Mouse (Mus musculus): Measurements from ENCODE around the gene Inhba.

The Inhba gene

DNA sequence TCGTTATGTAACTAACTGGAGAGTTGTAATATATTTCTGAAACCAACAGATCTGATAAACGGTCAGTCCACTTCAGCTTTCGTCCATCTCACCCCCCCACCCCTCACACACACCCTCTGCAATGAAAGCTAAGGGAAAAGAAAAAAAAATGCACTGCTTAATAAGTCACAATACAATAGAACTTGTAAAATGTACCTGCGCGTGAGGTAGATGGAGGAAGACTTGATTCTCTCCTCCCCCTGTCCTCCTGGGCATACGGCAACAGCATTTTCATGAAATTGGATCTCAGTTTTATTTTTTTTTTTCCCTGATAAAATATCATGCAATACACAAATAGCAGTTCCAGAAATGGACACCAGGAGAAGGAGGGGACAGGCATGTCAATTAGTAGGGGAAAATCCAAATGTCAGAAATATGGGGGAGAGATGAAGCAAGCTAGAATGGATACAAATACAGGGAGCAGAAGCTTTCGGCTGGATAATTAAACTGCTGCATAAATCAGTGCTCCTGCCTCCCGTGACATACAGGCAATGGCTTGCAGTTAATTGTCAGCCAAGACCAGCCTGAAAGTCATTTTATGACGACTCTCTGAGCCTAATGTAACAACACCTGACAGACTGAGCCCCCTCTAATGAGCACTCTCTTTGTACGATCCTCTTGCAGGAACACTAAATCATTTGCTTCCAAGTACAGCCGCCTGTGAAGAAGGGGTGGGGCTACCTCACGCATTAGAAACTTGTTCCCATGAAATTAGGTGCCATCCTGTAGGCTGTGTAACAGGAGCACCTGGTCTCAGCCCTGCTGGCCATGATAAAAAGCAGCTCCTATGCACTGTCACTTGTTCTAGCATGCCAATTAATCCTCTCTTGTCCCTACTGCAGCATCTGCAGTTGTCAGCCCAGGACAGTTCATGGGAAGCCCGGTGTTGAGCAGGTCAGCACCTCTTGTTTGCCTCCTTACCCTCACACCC, 11.7 kb downstream of the Inhba start:
- no peak for DNase-seq (ENCODE audit: extremely low spot score)

DNA sequence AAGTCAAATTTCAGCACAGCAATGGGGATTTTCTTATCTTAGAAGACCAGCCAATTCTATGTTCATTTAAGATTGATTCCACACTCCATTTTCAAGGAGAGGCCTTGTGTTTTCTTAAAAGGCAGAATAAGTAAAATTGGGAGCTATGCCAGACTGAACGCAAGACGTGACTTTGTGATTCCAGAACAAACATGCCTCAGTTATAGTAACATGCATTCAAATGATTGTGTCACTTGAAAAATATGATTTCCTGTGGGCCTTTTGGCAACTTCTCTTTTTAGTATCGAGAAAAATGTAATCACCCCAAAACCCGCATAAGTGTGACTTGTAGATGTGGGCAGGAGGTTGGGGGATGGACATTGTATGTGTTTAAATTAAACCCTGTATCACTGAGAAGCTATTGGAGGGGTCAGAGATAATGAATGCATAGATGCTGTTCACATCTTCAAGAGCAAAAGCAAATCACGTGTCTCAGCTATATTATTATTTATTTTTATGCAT, 19.0 kb downstream of the Inhba start:
- no peak for DNase-seq (ENCODE audit: extremely low spot score)

DNA sequence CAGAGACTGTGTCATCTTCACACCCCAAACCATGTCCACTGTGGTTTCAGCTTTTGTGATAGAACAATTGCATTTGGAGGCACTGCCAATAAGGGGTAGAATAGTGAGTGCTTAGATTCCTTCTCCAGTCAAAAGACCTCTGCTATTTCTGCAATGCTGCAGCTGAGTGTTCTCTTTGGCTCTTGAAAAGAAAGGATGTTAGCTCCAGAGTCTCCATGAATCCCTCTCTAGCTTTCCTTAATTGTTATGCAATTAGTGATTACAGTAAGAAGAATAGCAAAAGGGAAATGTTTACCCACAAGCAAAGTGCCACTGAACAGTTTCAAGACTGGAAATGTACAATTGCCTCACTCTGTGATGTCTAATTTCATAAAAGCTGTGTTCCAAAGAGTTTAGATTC, 20.8 kb downstream of the Inhba start:
- DNase-seq (ENCODE audit: extremely low spot score): no peak

DNA sequence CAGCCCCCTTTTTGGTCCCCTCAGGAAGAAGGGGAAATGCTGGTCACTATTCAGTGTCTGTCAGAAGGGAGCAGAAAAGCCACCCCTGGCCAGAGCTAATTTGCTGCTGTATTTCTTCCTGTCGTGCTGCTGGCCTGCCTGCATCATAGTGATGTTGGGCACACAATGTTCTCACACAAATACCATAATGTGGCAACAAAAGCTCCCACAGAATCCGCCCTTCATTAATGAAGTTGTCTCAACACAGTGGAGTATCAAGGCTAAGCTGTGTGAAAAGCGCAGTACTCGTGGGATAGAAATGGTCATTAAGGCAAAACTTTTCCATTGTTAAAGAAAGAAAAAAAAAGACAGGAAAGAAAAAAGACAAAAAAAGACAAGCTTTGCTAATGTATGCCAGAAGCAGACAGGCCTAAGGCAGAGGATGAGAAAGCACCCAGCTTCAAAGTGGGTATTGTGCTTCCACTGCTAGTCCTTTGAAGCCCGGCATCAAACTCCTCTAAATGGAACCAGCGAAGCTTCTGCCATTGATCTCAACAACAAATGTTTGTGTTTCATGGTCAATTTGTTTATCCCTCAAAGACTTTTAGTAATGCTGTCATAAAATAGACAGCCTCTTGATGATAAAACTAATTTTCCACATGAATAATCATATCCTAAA, 21.4 kb downstream of the Inhba start:
- no peak for DNase-seq (ENCODE audit: extremely low spot score)

DNA sequence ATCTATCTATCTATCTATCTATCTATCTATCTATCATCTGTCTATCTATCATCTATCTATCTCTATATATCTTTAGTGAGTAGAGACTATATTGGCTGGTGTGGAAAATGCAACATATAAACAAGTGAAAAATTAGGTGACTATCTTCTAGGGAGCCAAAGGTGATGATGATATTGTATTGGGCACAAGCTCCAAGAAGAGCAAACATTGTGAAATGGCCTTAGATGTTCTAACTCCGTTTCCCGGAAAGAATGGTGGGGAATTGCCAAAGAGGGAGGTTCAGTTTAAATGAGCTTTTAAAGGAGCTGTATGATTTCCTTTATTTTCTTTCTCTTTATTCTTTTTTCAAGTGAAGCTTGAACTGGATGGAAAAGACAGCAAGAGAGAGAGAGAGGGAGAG, 57.4 kb downstream of the Inhba start:
- no peak for DNase-seq (ENCODE audit: extremely low spot score)

DNA sequence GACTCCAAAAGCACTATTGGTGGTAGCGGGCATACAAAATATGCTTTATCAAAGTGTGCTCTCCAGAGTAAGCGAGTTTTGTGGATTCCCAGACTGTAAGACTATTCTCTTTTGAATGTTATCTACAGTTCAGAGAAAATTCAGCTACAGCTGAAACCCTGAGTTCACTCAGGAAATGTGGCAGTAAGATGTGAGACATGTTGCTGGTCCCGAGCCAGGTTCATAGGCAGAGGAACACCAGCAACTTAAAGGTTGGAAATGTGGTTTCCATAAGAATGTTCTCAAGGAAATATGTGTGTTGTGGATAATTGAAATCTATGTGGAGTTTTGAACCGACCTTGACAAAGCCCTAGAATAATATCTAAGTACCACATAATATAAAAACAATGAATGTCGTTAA, 65.6 kb downstream of the Inhba start:
- DNase-seq (ENCODE audit: extremely low spot score): no peak

DNA sequence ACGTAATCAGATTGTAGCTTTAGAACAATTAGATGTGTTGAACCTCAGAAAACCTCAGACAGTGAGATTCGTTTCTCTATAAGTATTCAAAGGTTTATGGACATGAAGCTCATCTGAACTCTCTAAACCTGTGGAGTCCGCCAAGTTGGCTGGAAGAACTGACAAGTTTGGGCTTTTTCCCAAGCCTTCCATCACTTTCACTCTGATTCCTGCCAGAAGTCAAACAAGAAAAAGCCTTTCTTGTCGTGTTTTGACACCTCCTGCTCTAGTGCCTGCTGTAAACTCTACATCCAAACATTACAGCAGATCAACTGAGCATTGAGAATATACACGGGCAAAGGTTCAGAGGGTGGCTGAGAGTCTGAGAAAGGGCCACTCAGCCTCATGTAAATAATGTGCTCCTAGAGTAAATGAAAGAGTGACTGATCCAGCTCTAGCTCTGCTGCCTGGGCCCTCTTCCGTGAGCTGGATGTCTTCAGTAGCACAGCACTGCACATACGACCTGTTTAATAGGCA, 66.6 kb downstream of the Inhba start:
- DNase-seq (ENCODE audit: extremely low spot score): no peak

DNA sequence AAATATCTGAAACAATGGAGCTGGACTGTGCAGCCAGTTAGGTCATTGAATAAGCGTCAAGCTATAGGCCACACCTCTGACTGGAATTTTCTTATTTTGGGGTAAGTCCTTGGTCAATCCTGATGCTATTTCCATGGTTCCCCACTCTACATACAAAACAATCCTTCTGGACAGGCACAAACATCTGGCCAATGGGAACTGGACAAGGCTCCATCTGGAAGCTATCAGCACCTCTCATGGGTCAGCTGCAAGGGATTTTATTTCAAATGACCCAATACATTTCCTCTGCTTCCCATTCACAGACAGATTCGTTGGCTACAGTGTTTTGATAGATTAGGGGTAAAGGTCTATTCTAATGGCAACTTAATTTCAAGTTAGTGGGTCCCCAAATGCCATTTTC, 68.6 kb downstream of the Inhba start:
- DNase-seq (ENCODE audit: extremely low spot score): peak; percentile 19
